Mouse (Mus musculus): Measurements from ENCODE around the gene Bod1.

The Bod1 gene

GRCm38 (mm10) chr11:31679840-31680381, 8.2 kb upstream of the Bod1 start:
- TF ChIP-seq GATA4 (IDR thresholded peaks at IDR 0.05; ENCODE audit: insufficient replicate concordance, low read length): no peak

GRCm38 (mm10) chr11:31677309-31677708, 5.6 kb upstream of the Bod1 start:
- TF ChIP-seq GATA4 (IDR thresholded peaks at IDR 0.05; ENCODE audit: insufficient replicate concordance, low read length): no peak

GRCm38 (mm10) chr11:31676661-31677252, 5.1 kb upstream of the Bod1 start:
- TF ChIP-seq GATA4 (IDR thresholded peaks at IDR 0.05; ENCODE audit: insufficient replicate concordance, low read length): no peak

GRCm38 (mm10) chr11:31675430-31675829, 3.7 kb upstream of the Bod1 start:
- TF ChIP-seq GATA4 (IDR thresholded peaks at IDR 0.05; ENCODE audit: insufficient replicate concordance, low read length): no peak

- TF ChIP-seq GATA4 (IDR thresholded peaks at IDR 0.05; ENCODE audit: insufficient replicate concordance, low read length): no peak
Measured at GRCm38 (mm10) chr11:31672170-31672563, 482 bp upstream of the Bod1 start.

DNA sequence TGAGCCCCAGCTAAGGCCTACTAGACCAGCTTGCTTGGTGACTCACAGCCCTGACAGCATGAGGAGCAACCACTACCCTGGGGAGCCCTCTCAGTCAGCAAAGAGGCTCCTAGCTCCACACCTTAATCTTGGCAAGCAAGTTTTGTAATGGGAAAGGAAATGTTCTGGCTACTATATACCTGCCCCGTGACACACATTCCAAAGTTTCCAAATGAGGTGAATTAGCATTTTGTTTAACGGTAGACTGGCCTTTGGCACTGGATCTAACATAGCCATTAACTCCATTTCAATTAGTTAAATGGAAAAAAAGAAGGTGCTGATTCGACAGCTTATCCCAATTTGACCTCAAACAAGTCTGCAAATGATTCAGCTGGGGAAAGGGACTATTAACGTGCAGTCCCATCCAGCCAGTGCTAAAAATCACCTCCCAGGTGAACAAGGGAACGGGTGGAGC, 1.2 kb downstream of the Bod1 start:
- no peak for TF ChIP-seq GATA4 (IDR thresholded peaks at IDR 0.05; ENCODE audit: insufficient replicate concordance, low read length)

DNA sequence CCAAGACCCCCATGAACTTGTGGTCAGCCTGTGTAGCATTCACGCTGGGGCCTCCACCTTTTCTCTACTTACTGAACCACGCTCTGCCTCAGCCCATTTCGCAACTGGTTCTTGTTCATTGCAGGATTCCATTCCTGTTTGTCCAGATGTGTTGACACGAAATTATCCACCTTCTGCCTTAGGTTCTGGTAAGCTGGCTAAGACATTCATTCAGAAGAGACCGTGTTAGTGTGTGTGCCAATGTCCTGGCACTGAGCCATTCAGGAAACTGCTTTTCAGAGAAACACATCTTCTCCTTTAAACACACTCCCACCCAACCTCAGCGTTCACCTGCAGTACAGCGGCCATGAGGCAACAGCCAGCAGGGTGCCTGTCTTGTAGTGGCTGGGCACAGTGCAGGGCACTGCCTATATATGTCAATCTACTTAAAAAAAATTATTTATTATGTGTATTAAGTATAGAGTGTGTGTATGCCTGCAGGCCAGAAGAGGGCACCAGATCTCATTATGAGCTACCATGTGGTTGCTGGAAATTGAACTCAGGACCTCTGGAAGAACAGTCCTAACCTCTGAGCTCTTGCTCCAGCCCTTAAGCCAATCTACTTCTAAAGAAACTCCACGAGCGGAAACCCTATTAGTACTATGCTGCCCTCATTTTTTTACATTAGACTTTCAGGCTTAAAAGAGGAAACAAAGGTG, 2.4 kb downstream of the Bod1 start:
- no peak for TF ChIP-seq GATA4 (IDR thresholded peaks at IDR 0.05; ENCODE audit: insufficient replicate concordance, low read length)

DNA sequence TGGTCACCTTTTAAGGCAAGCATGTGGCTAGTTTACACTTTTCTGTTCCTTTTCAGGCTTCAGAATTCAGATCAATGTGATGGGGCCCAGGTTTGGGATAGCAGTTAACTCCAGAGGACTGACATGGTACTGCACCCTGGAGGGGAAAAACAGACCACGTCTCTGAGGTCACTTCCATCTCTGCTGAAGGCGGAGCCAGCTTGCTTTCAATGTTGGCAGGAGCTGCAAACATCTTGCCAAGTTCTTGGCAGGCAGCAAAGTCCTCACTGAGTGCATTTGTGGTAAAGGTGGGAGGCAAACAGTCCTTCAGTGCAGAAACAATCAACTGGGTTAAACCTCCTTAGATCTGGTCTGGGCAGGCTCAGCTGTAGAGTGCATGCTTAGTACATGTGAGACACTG, 7.5 kb downstream of the Bod1 start:
- TF ChIP-seq GATA4 (IDR thresholded peaks at IDR 0.05; ENCODE audit: insufficient replicate concordance, low read length): no peak

GRCm38 (mm10) chr11:31663501-31663900, 8.2 kb downstream of the Bod1 start:
- TF ChIP-seq GATA4 (IDR thresholded peaks at IDR 0.05; ENCODE audit: insufficient replicate concordance, low read length): no peak

DNA sequence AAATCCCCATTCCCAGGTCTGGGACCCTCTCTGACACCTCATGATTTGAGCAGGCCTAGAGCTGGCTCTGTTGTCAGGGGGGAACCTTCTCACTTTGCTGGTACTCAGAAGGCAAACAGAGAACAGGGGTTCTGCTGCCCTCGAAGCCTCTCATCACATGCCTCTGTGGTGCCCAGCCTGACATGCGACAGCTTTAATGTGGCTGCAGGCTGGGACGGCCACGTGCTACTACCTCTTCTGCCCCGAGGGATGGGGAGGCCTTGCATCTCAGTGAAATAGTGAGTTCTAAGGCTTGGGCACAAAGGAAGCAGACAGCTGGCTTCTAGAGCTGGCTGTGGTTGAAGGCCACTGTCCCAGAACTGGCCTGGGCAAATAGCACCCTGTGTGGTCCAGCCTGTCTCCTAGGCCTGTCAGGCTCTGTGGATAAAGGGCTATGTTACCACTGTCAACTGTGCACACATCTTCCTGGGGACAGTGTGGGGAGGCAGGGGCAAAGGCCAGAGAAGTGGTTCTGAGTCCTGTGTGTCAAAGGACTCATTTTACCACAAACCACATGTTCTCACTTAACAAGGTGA, 8.7 kb downstream of the Bod1 start:
- TF ChIP-seq GATA4 (IDR thresholded peaks at IDR 0.05; ENCODE audit: insufficient replicate concordance, low read length): no peak

DNA sequence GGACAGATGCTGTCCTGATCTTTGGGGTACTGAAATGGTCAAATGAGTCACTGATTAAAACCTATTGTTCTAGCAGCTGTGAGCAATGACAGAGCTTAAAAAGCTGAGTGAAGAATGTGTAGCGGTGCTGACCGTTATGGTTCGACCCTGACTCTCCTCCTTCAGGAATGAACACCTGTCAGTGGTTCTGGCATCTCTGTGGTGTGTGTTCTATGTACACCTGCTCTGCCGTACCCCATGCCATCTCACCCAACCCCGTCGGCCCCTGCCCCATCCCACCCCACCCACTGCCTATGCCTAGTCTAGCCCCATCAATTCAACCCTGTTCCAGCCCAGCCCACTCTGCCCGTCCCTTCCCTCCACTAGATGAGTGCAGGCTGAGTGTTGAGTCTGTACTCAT, 9.5 kb downstream of the Bod1 start:
- TF ChIP-seq GATA4 (IDR thresholded peaks at IDR 0.05; ENCODE audit: insufficient replicate concordance, low read length): no peak

DNA sequence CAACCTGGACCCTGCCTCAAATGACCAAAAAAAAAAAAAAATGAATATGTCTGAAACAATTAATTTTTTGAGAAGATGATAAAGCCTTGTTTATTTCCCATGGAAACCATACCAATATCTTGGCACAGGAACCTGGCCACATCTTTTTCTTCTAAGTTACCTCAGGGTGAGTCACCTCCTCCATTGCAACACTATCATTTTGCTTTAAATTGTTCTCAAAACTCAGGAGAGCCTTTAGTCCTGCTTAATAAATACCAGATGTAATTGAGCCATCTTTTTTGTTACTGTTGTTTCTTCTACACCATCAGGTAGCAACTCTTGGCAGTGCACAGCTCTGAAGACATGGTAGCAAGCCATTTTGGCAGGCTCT, 13.9 kb downstream of the Bod1 start:
- TF ChIP-seq GATA4 (IDR thresholded peaks at IDR 0.05; ENCODE audit: insufficient replicate concordance, low read length): no peak

DNA sequence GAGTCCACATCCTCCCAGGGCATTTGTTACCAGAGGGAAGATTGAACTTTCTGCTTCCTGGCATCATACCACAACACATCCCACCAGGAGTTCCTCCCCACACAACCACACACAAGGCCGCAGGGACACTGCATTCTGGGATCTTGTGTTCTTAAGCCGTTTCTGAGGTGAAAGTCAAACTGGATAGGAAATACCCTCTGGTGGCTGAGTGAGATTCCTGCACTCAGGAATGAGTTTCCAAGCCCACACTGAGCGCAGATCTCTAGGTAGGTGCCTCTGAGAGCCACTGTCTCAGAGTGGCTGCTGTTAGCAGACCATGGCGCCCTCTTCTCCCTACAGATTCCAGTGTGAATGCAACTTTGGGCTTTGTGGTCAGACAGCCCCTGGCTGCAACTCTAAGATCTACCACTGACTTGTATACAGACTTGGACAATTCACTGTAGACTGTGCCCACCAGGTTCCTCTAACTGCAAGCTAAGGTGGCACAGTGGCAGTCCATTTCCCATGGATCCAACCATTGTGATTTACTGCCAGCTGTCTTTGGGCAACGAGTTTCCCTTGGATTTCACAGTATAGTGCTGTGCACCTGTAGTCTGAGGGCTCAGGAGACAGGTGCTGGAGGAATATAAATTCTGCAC, 14.4 kb downstream of the Bod1 start:
- TF ChIP-seq GATA4 (IDR thresholded peaks at IDR 0.05; ENCODE audit: insufficient replicate concordance, low read length): no peak

DNA sequence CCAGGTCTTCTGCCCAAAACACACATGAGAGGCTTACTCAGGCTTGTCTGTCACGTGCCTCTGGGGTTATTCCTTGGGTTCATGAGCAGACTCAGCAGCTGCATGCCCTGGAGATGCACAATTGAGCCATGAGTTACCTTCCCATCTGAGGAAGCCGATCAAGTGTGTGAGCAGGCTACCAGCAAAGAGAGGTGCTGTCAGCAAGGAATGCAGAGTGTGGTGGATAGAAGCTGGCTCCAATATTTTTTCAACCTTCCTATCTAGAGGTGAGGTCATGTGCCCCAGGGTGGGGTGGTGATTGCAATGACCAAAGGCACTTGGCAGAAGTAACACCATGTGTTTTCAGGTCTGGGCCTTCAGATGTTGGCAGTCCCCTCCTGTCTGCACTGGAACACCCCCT, 22.2 kb downstream of the Bod1 start:
- no peak for TF ChIP-seq GATA4 (IDR thresholded peaks at IDR 0.05; ENCODE audit: insufficient replicate concordance, low read length)

DNA sequence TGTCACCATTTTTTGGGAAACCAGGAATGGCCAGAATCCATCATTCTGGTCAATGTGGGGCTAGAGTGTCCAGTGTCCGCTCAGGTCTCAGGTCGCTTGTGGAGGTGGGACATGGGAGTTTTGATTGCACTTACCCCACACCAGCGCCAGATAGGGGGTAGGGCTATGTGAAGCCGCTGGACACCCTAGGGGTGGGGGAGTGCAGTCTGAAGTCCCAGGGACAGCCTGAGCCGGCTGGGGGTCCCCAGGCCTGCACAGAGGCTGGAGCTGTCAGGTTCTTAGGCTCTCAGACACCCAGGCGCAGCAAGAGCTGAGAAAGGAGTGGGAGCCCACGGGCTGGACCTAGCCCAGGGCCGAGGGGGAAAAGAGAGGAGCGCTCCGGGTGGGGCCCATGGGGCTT, 24.4 kb downstream of the Bod1 start:
- TF ChIP-seq GATA4 (IDR thresholded peaks at IDR 0.05; ENCODE audit: insufficient replicate concordance, low read length): no peak

GRCm38 (mm10) chr11:31646571-31646970, 25.1 kb downstream of the Bod1 start:
- TF ChIP-seq GATA4 (IDR thresholded peaks at IDR 0.05; ENCODE audit: insufficient replicate concordance, low read length): no peak
